Mouse (Mus musculus): ENCODE results near the gene Gm8251.

DNA sequence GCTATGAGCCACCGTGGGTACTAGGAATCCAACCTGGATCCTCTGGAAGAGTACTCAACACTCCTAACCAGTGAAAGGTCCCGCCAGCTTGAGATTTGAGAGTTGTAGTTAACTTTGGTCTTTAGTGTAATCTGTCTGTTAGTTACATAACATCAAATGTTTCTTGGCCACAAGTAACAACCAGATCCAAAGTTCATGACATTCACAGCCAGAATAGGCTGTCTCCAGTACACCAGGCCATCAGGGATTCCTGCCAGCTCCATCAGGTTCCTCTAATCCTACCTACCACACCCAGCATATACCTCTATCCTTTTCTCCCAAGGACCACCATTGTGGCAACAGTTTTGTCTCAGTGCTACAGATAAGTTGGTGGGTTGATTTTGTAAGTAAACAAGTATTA lies 46.2 kb downstream of the Gm8251 start:
- no peak for TF ChIP-seq CTCF (IDR thresholded peaks at IDR 0.05; ENCODE audit: control insufficient read depth, insufficient read depth, low read length)
- TF ChIP-seq POLR2A (IDR thresholded peaks at IDR 0.05; ENCODE audit: borderline replicate concordance, control insufficient read depth, low read depth, low read length) = no peak

Measured in bone marrow, adult 2 months (tissue).